Mouse (Mus musculus) kidney, embryonic 16.5 days (tissue): ENCODE measurements around the gene Dlst. TPM values are rescaled to one million over a fixed set of nuclear protein-coding genes. Genes with fewer than 3 reads are reported as not detected.
A peak's percentile ranks its signal among the peaks of the same experiment; 100 is the strongest.

ENCODE experiments used
- ATAC-seq: fragments of 200-750 bp; cut with Nextera tagmentation; 2 replicates; pipeline ENCODE4 v1.8.0; 2017; ENCODE audit warnings: moderate TSS enrichment; ENCODE audit not compliant: low FRiP score, low TSS enrichment
- H3K27ac ChIP-seq: fragments of 300-500 bp; sonication (generic); 2 replicates; pipeline ENCODE4 v1.5.1; 2014; ENCODE audit warnings: low read length
- H3K27me3 ChIP-seq: fragments of 300-500 bp; sonication (generic); 2 replicates; pipeline ENCODE4 v1.6.1; 2014; ENCODE audit warnings: low read length, control low read depth, mixed read lengths; ENCODE audit not compliant: insufficient read depth
- H3K36me3 ChIP-seq: fragments of 300-500 bp; sonication (generic); 2 replicates; pipeline ENCODE4 v1.6.1; 2014; ENCODE audit warnings: low read length, control low read depth, mixed read lengths; ENCODE audit not compliant: insufficient read depth
- H3K4me1 ChIP-seq: fragments of 300-500 bp; sonication (generic); 2 replicates; pipeline ENCODE4 v1.6.1; 2014; ENCODE audit warnings: low read length, control low read depth, mixed read lengths; ENCODE audit not compliant: insufficient read depth
- H3K4me2 ChIP-seq: fragments of 300-500 bp; sonication (generic); replicated peaks from 2 replicates; pipeline ENCODE4 v1.6.1; 2014; ENCODE audit warnings: low read depth, low read length
- H3K4me3 ChIP-seq: fragments of 300-500 bp; sonication (generic); 2 replicates; pipeline ENCODE4 v1.5.1; 2014; ENCODE audit warnings: mild to moderate bottlenecking, low read length
- H3K9ac ChIP-seq: fragments of 300-500 bp; sonication (generic); replicated peaks from 2 replicates; pipeline ENCODE4 v1.6.1; 2014; ENCODE audit warnings: low read length
- H3K9me3 ChIP-seq: fragments of 300-500 bp; sonication (generic); 2 replicates; pipeline ENCODE4 v1.6.1; 2016; ENCODE audit warnings: low read length, control low read depth
- WGBS: fragments of 180-500 bp; shearing (Covaris S2); extraction: QIAGEN DNeasy Blood & Tissue Kit; methylation state at CpG from one replicate; pipeline ENCODE4 v1.1.7; 2014; 5-methylcytosine and 5-hydroxymethylcytosine counted together
- polyA plus RNA-seq: library from polyadenylated mRNA; unstranded; fragments of >200 nt; fragmentation: Nextera tagmentation; extraction: Ambion mirVana; gene quantifications from 2 replicates; pipeline ENCODE4 v1.2.1, GENCODE M21; 2015

The Dlst gene
- polyA plus RNA-seq, 1 experiment from 2014 or later, result 153 TPM

DNA sequence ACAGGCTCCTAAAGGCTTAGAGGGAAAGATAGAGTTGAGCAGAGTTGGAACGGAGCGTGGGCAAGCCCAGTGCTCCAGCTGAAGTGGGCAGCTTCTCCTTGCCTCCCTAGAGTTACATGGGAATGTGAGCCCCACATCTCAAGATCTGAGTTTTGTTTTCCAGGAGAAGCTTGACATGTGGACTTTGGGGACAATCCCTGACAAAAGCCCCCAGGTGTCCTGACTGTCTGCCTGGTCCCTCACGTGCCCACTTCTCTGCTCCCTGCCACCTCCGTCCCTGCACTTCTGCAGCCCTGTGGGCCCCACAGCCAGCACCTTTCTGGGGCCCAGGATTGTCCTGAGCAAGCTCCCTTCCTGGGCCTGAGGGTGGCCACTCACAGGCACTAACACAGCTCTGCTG, 34.2 kb downstream of the Dlst start:
- Histone ChIP-seq H3K27me3 (no peaks in the 10 kb centered on the region), H3K4me1 (peaks cover 8% of the 10 kb centered on the region), H3K27ac (no peak overlapping the region), H3K4me2 (no peak overlapping the region), H3K36me3 (no peaks in the 10 kb centered on the region), H3K4me3 (no peak overlapping the region), H3K9me3 (no peaks in the 10 kb centered on the region), H3K9ac (no peak overlapping the region)
- ATAC-seq, result no peak
- WGBS, result 98% methylated on average over 4 of the region's 4 CpGs

DNA sequence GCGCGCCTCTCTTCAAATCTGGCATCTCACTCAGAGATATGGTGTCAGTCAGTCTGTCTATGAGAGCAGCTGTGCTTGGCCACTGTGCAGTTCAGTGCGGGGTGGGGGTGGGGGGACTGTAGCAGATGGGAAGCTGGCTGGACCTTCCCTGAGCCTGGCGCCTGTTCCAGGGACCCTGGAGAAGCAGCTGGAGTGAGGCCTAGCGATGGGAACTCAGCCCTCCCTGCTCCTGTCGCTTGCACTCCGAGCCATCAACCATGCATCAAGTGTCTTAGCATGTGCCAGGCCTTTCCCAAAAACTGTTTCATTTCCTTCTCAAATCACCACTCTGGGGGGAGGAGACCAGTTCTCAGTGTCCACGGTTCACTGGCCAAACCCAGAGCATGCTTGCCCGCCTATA, 35.0 kb downstream of the Dlst start:
- Histone ChIP-seq H3K9ac (no peak overlapping the region), H3K4me3 (no peak overlapping the region), H3K27me3 (no peaks in the 10 kb centered on the region), H3K27ac (0 out of 2 replicates have a peak overlapping the region, but pooled peaks have one; percentile 18), H3K9me3 (no peaks in the 10 kb centered on the region), H3K4me2 (no peak overlapping the region), H3K4me1 (peaks cover 11% of the 10 kb centered on the region), H3K36me3 (no peaks in the 10 kb centered on the region)
- 55% methylated on average over 9 of the region's 9 CpGs for WGBS
- ATAC-seq, result no peak

DNA sequence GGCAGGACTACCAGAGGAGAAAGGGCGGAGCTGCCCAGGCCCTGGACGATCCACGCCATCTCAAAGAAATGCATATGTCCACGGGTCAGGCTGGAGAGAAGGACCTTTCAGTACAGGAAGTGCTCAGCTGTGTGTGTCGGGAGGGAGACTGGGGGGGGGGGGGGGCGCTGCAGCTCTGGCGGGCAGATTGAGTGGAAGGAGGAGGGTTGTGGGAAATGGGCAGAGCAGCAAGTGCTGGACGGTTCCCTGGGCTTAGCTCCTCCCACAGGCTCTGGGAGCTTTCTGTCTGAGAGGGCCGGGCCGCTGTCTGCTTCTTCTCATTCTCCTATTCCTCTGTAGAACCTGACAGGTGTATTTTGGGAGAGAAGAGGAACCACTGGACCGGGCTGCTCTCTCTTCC, 35.7 kb downstream of the Dlst start:
- 28% methylated on average over 9 of the region's 11 CpGs for whole genome bisulfite sequencing
- Histone ChIP-seq H3K27me3 (peaks cover 5% of the 10 kb centered on the region), H3K4me2 (no peak overlapping the region), H3K36me3 (no peaks in the 10 kb centered on the region), H3K9me3 (no peaks in the 10 kb centered on the region), H3K4me3 (no peak overlapping the region), H3K9ac (no peak overlapping the region), H3K27ac (no peak overlapping the region), H3K4me1 (peaks cover 18% of the 10 kb centered on the region)
- peak; percentile 13; the same call in 1 of the 2 replicates for ATAC-seq

DNA sequence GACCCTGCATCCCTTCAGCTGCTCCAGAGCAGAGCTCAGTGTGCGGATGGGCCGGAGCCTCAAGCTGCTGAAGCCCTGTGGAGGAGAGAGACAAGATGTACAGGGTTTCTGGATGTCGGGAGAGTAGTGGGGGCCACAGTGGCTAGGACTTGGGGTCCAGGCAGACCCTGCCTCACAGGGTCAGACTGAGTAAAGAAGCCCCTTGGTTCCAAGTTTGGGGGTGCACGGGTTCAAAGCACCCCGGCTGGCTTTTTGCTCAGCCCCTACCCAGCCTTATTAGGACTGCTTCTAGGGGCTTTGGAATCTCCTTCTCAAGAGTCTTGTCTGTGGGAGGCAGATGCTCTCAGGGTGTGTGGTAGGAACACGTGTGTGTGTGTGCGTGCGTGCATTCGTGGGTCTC, 36.2 kb downstream of the Dlst start:
- Histone ChIP-seq H3K27me3 (peaks cover 9% of the 10 kb centered on the region), H3K4me2 (no peak overlapping the region), H3K9me3 (no peaks in the 10 kb centered on the region), H3K36me3 (no peaks in the 10 kb centered on the region), H3K4me3 (no peak overlapping the region), H3K27ac (no peak overlapping the region), H3K9ac (no peak overlapping the region), H3K4me1 (peaks cover 20% of the 10 kb centered on the region)
- no peak for ATAC-seq
- 81% methylated on average over 9 of the region's 9 CpGs for WGBS

DNA sequence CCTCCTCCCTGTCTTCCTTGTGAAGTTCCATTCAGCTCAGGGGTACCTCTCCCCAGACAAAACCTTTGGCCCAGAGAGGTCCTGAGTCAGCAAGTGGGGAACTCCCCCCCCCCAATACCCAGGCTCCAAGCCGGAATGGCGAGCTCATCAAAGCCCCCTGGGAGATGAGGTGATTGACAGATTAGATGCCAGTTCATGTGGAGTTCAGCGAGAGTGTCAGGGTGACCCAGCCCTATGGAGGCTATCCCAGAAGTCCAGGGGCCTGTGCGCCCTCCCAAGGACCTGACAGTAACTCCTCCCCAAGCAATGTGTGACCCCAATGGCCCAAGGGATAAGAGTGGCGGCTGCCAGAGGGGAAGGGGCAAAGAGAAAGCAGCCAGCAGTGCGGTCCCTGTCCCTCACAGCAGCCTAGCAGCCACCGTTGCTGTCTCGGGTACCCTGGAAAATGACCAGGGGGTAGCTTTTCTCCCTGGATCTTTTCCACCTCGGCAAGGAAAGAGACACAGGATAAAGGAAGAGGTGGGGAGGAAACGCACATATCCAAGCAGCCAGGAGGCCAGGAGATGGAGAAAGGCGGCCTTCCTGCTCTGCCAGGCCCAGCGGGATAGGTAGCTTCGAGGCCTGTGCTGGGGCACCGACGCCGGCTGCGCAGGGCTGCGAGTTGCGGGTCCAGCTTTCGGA, 39.8 kb downstream of the Dlst start:
- no peak for ATAC-seq

DNA sequence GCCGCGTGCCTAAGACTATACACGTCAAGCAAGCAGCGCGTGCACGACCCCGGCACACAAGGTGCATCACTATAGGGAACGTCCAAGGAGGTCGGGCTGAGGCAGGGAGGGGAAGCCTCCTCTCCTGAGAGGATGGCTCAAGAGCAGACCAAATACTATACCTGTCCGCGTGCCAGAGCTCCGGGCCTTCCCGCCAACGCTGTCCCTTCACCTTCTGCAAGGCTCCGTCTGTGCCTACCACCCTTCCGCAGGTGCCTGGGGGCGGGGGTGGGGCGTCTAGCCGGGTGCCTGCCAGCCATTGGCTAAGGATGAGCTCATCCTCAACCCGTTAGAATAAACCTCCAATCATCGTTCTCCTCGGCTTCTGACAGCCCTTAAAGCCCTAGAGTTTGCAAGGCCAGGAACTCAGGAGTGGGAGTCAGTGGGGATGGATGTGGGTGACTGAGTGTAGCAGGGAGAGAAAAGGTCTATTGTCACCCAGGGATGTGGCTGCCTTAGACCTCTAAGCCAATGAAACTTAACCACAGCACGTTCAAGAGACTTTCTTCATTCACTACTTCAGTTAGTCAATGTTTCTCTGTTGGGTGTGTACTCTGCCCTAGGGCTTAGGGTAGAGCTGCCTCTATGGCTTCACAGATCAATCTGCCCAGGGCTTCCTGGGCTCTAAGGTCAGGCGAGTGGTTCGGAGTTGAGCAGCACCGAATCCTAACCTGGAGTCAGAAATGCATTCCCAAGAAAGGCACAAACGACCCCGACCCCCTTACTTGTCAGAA, 40.6 kb downstream of the Dlst start, which contains the start of gene Rps6kl1:
Rps6kl1 (minus strand) TSS at position 263 of the 773 bp plus-strand sequence.
- Histone ChIP-seq H3K4me1 (peaks cover 14% of the 10 kb centered on the region), H3K27ac (no peak within 1 kb of the TSS), H3K9me3 (no peaks in the 10 kb centered on the region), H3K4me2 (peak within 1 kb of the TSS; percentile 46), H3K9ac (peak within 1 kb of the TSS; percentile 25; the same call in 1 of the 2 replicates), H3K4me3 (peak within 1 kb of the TSS; percentile 22), H3K27me3 (peaks cover 9% of the 10 kb centered on the region), H3K36me3 (no peaks in the 10 kb centered on the region)
- ATAC-seq, result peak; percentile 56; the same call in 1 of the 2 replicates
- WGBS, result 16% methylated on average over 28 of the region's 28 CpGs

More for the DNA sequence above, 39.8 kb downstream of the Dlst start:
- Histone ChIP-seq H3K27ac (no peak overlapping the region), H3K4me3 (peak overlapping the region; percentile 22), H3K9me3 (no peaks in the 10 kb centered on the region), H3K4me2 (peak overlapping the region; percentile 46), H3K4me1 (peaks cover 17% of the 10 kb centered on the region), H3K27me3 (peaks cover 9% of the 10 kb centered on the region), H3K9ac (no peak overlapping the region; the same call in 1 of the 2 replicates), H3K36me3 (no peaks in the 10 kb centered on the region)
- WGBS, result 12% methylated on average over 20 of the region's 20 CpGs

DNA sequence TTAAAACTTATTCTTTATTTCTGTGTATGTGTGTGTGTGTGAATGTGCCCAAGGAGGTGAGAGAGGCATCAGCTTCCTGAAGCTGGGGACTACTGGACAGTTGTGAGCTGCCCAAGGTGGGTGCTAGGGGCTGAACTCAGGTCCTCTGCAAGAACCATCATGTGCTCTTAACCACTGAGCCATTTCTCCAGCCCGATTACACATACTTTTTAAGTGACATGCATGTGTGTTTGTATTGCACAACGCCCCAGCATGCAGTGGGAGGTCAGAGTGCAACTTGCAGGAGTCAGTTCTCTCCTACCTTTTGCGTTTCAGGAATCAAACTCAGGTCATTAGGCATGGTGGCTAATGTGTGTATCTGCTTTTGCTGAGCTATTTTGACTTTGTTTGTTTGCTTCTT, 42.4 kb downstream of the Dlst start:
- Histone ChIP-seq H3K27ac (no peak overlapping the region), H3K36me3 (no peaks in the 10 kb centered on the region), H3K27me3 (peaks cover 9% of the 10 kb centered on the region), H3K9me3 (no peaks in the 10 kb centered on the region), H3K9ac (no peak overlapping the region), H3K4me2 (no peak overlapping the region), H3K4me3 (no peak overlapping the region), H3K4me1 (peaks cover 11% of the 10 kb centered on the region; the same call in 1 of the 2 replicates)
- ATAC-seq, result no peak
- whole genome bisulfite sequencing, result 70% methylated on average over 3 of the region's 3 CpGs

DNA sequence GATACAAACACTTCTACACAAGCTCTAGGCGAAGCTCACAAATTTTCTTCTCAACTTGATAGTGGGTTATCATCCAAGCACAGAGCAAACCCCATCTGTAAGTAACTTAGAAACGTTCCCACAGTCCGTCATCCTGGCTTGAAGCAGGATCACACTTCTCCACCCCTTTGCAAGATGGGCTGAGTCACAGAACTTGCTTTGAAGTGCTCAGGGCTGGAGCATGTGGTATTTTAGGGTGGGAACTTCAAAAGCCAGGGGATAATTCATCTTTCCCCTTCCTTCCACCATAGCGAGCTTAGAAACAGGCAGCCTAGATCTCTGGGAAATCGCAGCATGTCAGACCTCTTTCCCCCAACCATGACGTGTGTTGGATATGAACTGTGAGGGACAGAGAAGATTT, 45.7 kb downstream of the Dlst start:
- WGBS, result 27% methylated on average over 6 of the region's 6 CpGs
- Histone ChIP-seq H3K4me3 (no peak overlapping the region), H3K36me3 (no peaks in the 10 kb centered on the region), H3K4me2 (no peak overlapping the region), H3K4me1 (0 out of 2 replicates have a peak, but pooled peaks cover 2% of the 10 kb centered on the region), H3K9ac (no peak overlapping the region), H3K27me3 (peaks cover 4% of the 10 kb centered on the region; the same call in 1 of the 2 replicates), H3K27ac (no peak overlapping the region), H3K9me3 (no peaks in the 10 kb centered on the region)
- no peak for ATAC-seq

DNA sequence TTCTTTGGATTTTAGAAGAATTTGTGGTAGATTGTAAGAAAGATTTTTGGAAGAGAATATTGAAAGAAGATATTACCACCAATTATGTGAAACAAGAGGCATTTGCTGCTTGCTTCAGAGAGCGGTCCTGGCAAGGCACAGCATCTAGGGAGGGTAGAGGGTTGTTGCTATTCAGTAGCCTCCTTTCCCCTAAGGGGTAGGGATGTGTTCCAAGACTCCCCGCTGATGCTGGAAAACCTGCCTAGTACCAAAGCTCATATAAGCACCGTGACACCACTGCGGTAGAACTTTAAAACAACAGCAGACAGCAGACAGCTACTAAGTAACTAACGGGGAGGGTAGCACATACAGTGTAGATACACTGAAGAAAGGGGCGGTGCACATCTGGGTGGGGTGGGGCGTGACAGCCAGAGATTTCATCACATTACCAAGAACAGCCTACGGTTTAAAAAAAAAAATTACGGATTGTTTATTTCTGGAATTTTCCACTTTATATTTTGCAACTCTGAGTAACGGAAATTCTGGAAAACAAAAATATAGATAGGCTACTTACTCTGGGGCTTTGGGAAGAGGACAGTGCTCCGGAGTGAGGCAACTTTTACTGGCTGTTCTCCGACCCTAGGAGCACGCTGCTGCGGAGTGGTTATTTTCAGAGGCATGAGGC, 47.3 kb downstream of the Dlst start:
- no peak overlapping the region for H3K4me3 ChIP-seq
- WGBS, result 90% methylated on average over 14 of the region's 14 CpGs
- no peak overlapping the region for H3K4me2 ChIP-seq
- ATAC-seq, result no peak
- H3K4me1 ChIP-seq, result no peaks in the 10 kb centered on the region
- no peak overlapping the region for H3K27ac ChIP-seq
- H3K9ac ChIP-seq, result no peak overlapping the region
- no peaks in the 10 kb centered on the region for H3K27me3 ChIP-seq
- H3K36me3 ChIP-seq, result no peaks in the 10 kb centered on the region
- H3K9me3 ChIP-seq, result no peaks in the 10 kb centered on the region
